Mouse (Mus musculus) embryonic facial prominence, embryonic 10.5 days (tissue): Measurements from ENCODE around the gene Moxd1. TPM values are rescaled to one million over a fixed set of nuclear protein-coding genes. Genes with fewer than 3 reads are reported as not detected.

Experiments
- DNase-seq: peaks from one replicate; pipeline ENCODE4 v3.0.0-alpha.2; 2017; ENCODE audit warnings: low spot score
- H3K27ac ChIP-seq: fragments of 300-500 bp; sonication (generic); replicated peaks from 2 replicates; pipeline ENCODE4 v1.5.1; 2016; ENCODE audit warnings: mild to moderate bottlenecking
- H3K27me3 ChIP-seq: fragments of 300-500 bp; sonication (generic); replicated peaks from 2 replicates; pipeline ENCODE4 v1.6.1; 2016; ENCODE audit warnings: low read depth, mild to moderate bottlenecking; ENCODE audit not compliant: poor library complexity, severe bottlenecking
- H3K36me3 ChIP-seq: fragments of 300-500 bp; sonication (generic); replicated peaks from 2 replicates; pipeline ENCODE4 v1.6.1; 2016; ENCODE audit warnings: mild to moderate bottlenecking, moderate library complexity
- H3K4me1 ChIP-seq: fragments of 300-500 bp; sonication (generic); 2 replicates; pipeline ENCODE4 v1.6.1; 2016
- H3K4me3 ChIP-seq: fragments of 300-500 bp; sonication (generic); 2 replicates; pipeline ENCODE4 v1.5.1; 2016; ENCODE audit warnings: mild to moderate bottlenecking, moderate library complexity
- H3K9me3 ChIP-seq: fragments of 300-500 bp; sonication (generic); 2 replicates; pipeline ENCODE4 v1.6.1; 2016; ENCODE audit warnings: mild to moderate bottlenecking
- WGBS: fragments of 180-500 bp; shearing (Covaris S2); methylation state at CpG from one replicate; pipeline ENCODE4 v1.1.7; 2016; 5-methylcytosine and 5-hydroxymethylcytosine counted together
- polyA plus RNA-seq: library from polyadenylated mRNA; unstranded; fragments of >200 nt; fragmentation: Nextera tagmentation; extraction: Ambion mirVana; gene quantifications from 2 replicates; pipeline ENCODE4 v1.2.1, GENCODE M21; 2016

Gene Moxd1
- polyA plus RNA-seq, 1 experiment from 2014 or later: 12.8 TPM

GRCm38 (mm10) chr10:24232281-24232680 lies 9.0 kb downstream of the Moxd1 start:
- Histone ChIP-seq H3K27me3 (no peaks in the 10 kb centered on the region), H3K36me3 (no peaks in the 10 kb centered on the region), H3K4me3 (no peak overlapping the region), H3K4me1 (peaks cover 13% of the 10 kb centered on the region; the same call in 1 of the 2 replicates), H3K9me3 (no peaks in the 10 kb centered on the region), H3K27ac (no peak overlapping the region)
- 69% methylated on average over 4 of the region's 4 CpGs for WGBS
- no peak for DNase-seq

GRCm38 (mm10) chr10:24235426-24236283 lies 12.3 kb downstream of the Moxd1 start:
- 0 out of 2 replicates have a peak, but pooled peaks cover 5% of the 10 kb centered on the region for H3K9me3 ChIP-seq
- H3K27ac ChIP-seq: no peak overlapping the region
- DNase-seq: no peak
- no peaks in the 10 kb centered on the region for H3K36me3 ChIP-seq
- WGBS: 82% methylated on average over 23 of the region's 23 CpGs
- no peak overlapping the region for H3K4me3 ChIP-seq
- H3K27me3 ChIP-seq: no peaks in the 10 kb centered on the region
- 0 out of 2 replicates have a peak, but pooled peaks cover 7% of the 10 kb centered on the region for H3K4me1 ChIP-seq

- H3K4me3 ChIP-seq: no peak overlapping the region
- no peaks in the 10 kb centered on the region for H3K27me3 ChIP-seq
- no peak overlapping the region for H3K27ac ChIP-seq
- DNase-seq: no peak
- no peaks in the 10 kb centered on the region for H3K9me3 ChIP-seq
- no peaks in the 10 kb centered on the region for H3K36me3 ChIP-seq
- 86% methylated on average over 4 of the region's 4 CpGs for WGBS
- no peaks in the 10 kb centered on the region for H3K4me1 ChIP-seq
Observed at GRCm38 (mm10) chr10:24246815-24247214, 23.5 kb downstream of the Moxd1 start.

GRCm38 (mm10) chr10:24248116-24248515 lies 24.8 kb downstream of the Moxd1 start:
- H3K27ac ChIP-seq: no peak overlapping the region
- no peaks in the 10 kb centered on the region for H3K36me3 ChIP-seq
- no peak for DNase-seq
- H3K4me1 ChIP-seq: no peaks in the 10 kb centered on the region
- no peaks in the 10 kb centered on the region for H3K27me3 ChIP-seq
- no peaks in the 10 kb centered on the region for H3K9me3 ChIP-seq
- no peak overlapping the region for H3K4me3 ChIP-seq

- Histone ChIP-seq H3K27me3 (no peaks in the 10 kb centered on the region), H3K4me1 (no peaks in the 10 kb centered on the region), H3K4me3 (no peak overlapping the region), H3K27ac (no peak overlapping the region), H3K36me3 (no peaks in the 10 kb centered on the region), H3K9me3 (no peaks in the 10 kb centered on the region)
- no peak for DNase-seq
Observed at GRCm38 (mm10) chr10:24251631-24252030, 28.3 kb downstream of the Moxd1 start.

GRCm38 (mm10) chr10:24258150-24258549 lies 34.8 kb downstream of the Moxd1 start:
- Histone ChIP-seq H3K27me3 (no peaks in the 10 kb centered on the region), H3K9me3 (no peaks in the 10 kb centered on the region), H3K4me1 (peaks cover 18% of the 10 kb centered on the region), H3K36me3 (no peaks in the 10 kb centered on the region), H3K4me3 (no peak overlapping the region), H3K27ac (no peak overlapping the region)
- 80% methylated on average over 7 of the region's 7 CpGs for WGBS
- DNase-seq: no peak

- Histone ChIP-seq H3K27me3 (no peaks in the 10 kb centered on the region), H3K4me3 (no peak overlapping the region), H3K36me3 (no peaks in the 10 kb centered on the region), H3K9me3 (no peaks in the 10 kb centered on the region), H3K4me1 (peaks cover 18% of the 10 kb centered on the region), H3K27ac (no peak overlapping the region)
- WGBS: 46% methylated on average over 3 of the region's 3 CpGs
- no peak for DNase-seq
Observed at GRCm38 (mm10) chr10:24258885-24259284, 35.6 kb downstream of the Moxd1 start.

- Histone ChIP-seq H3K4me3 (no peak overlapping the region), H3K36me3 (no peaks in the 10 kb centered on the region), H3K27me3 (no peaks in the 10 kb centered on the region), H3K27ac (no peak overlapping the region), H3K9me3 (no peaks in the 10 kb centered on the region), H3K4me1 (peaks cover 18% of the 10 kb centered on the region)
- no peak for DNase-seq
- WGBS: 48% methylated on average over 5 of the region's 5 CpGs
Observed at GRCm38 (mm10) chr10:24259794-24260590, 36.7 kb downstream of the Moxd1 start.

- H3K27ac ChIP-seq: no peak overlapping the region
- DNase-seq: no peak
- H3K27me3 ChIP-seq: no peaks in the 10 kb centered on the region
- H3K9me3 ChIP-seq: no peaks in the 10 kb centered on the region
- no peak overlapping the region for H3K4me3 ChIP-seq
- 54% methylated on average over 2 of the region's 2 CpGs for WGBS
- H3K4me1 ChIP-seq: peaks cover 7% of the 10 kb centered on the region; the same call in 1 of the 2 replicates
- H3K36me3 ChIP-seq: no peaks in the 10 kb centered on the region
Observed at GRCm38 (mm10) chr10:24267520-24267919, 44.2 kb downstream of the Moxd1 start.

GRCm38 (mm10) chr10:24271077-24271637 lies 47.8 kb downstream of the Moxd1 start:
- H3K27me3 ChIP-seq: no peaks in the 10 kb centered on the region
- no peaks in the 10 kb centered on the region for H3K36me3 ChIP-seq
- no peak for DNase-seq
- peaks cover 7% of the 10 kb centered on the region; the same call in 1 of the 2 replicates for H3K4me1 ChIP-seq
- H3K4me3 ChIP-seq: no peak overlapping the region
- no peak overlapping the region for H3K27ac ChIP-seq
- 48% methylated on average over 6 of the region's 6 CpGs for WGBS
- H3K9me3 ChIP-seq: no peaks in the 10 kb centered on the region

GRCm38 (mm10) chr10:24276211-24276610 lies 52.9 kb downstream of the Moxd1 start:
- H3K27ac ChIP-seq: no peak overlapping the region
- no peaks in the 10 kb centered on the region for H3K36me3 ChIP-seq
- no peaks in the 10 kb centered on the region for H3K27me3 ChIP-seq
- no peak for DNase-seq
- H3K4me1 ChIP-seq: peaks cover 4% of the 10 kb centered on the region; the same call in 1 of the 2 replicates
- WGBS: 80% methylated on average over 7 of the region's 7 CpGs
- H3K4me3 ChIP-seq: no peak overlapping the region
- H3K9me3 ChIP-seq: no peaks in the 10 kb centered on the region

- Histone ChIP-seq H3K4me1 (no peaks in the 10 kb centered on the region), H3K4me3 (no peak overlapping the region), H3K27ac (no peak overlapping the region), H3K36me3 (no peaks in the 10 kb centered on the region), H3K9me3 (no peaks in the 10 kb centered on the region), H3K27me3 (no peaks in the 10 kb centered on the region)
- 64% methylated on average over 5 of the region's 5 CpGs for WGBS
- no peak for DNase-seq
Observed at GRCm38 (mm10) chr10:24282650-24283049, 59.3 kb downstream of the Moxd1 start.
